Mouse (Mus musculus): Measurements from ENCODE around the gene Alpk1.

- TF ChIP-seq CTCF (IDR thresholded peaks at IDR 0.05; ENCODE audit: low read depth, low read length) = no peak
- no peak for TF ChIP-seq POLR2A (IDR thresholded peaks at IDR 0.05; ENCODE audit: borderline replicate concordance, low read depth, low read length)
These were observed 68.8 kb downstream of the Alpk1 start for GRCm38 (mm10) chr3:127711536-127711935.
